Mouse (Mus musculus) ES-E14 (cell line): ENCODE measurements around the gene Rbfox2.

Experiments used
- CHD2 ChIP-seq: IDR thresholded peaks from 2 replicates; pipeline ENCODE4 v1.6.1; 2014; ENCODE audit warnings: mild to moderate bottlenecking, low read depth, low read length, inconsistent platforms
- ZC3H11A ChIP-seq: IDR thresholded peaks from 2 replicates; pipeline ENCODE4 v1.6.1; 2012; ENCODE audit warnings: low read depth, mild to moderate bottlenecking, inconsistent platforms, low read length, borderline replicate concordance
- ZNF384 ChIP-seq: IDR thresholded peaks from 2 replicates; pipeline ENCODE4 v1.6.1; 2012; ENCODE audit warnings: low read depth, low read length, inconsistent platforms

- TF ChIP-seq CHD2 (no peak), ZC3H11A (no peak), ZNF384 (no peak)
These were observed 33.8 kb upstream of the Rbfox2 start for GRCm38 (mm10) chr15:77340581-77340980.
